Mouse (Mus musculus): ENCODE data around the gene Gm17545. TPM values are rescaled to one million over a fixed set of nuclear protein-coding genes. Genes with fewer than 3 reads are reported as not detected.
"Not testable (repeated sequence)": the region's sequence is repeated elsewhere in the genome, so short reads cannot be mapped to it uniquely, and the experiment has no call there.

The Gm17545 gene
- not detected for total RNA-seq (2021)
- long read RNA-seq, experiment 1 = 0 reads
- long read RNA-seq, experiment 2 = 0 reads

DNA sequence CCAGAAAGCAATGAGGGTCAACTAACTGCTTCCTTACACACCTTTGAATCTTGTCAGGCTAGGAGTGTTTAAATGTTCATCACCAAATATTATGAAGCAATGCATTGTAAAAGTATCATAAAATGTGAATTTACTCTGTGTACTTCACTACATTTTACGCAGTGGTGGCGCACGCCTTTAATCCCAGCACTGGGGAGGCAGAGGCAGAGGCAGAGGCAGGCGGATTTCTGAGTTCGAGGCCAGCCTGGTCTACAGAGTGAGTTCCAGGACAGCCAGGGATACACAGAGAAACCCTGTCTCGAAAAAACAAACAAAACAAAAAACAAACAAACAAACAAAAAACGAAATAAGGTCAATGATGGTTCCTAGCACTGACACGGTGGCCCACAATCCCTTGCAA lies at the start of gene Gm17545:
Gene Gm17545 (plus strand): TSS at position 301 of the 400 bp plus-strand sequence.
- DNase-seq; intact Hi-C loops (cut with DNase I): not testable (repeated sequence)

DNA sequence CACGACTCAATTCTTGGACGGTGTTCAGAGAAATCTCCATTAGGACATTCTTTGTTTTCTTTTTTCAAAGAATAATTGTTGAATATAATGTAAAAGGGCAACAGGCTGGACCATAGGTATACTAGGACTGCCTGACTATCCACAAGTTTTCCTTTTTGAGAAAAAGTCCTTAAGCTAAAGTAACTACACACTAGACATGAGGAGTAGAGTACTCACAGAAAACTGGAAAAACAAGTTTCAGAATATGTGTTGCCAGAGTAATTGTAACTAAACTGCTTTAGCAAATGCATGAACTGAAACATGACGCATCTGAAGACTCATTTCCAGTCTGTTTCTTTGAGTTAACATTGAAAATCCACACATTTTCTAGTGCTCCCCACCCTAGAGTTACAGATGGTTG lies 48.7 kb upstream of the Gm17545 start:
- DNase-seq = no peak
- intact Hi-C loops (cut with DNase I) = loop anchor here (5.0 kb wide), 1 partner anchor 248 kb away; the partner anchor contains the start of gene Pigyl

DNA sequence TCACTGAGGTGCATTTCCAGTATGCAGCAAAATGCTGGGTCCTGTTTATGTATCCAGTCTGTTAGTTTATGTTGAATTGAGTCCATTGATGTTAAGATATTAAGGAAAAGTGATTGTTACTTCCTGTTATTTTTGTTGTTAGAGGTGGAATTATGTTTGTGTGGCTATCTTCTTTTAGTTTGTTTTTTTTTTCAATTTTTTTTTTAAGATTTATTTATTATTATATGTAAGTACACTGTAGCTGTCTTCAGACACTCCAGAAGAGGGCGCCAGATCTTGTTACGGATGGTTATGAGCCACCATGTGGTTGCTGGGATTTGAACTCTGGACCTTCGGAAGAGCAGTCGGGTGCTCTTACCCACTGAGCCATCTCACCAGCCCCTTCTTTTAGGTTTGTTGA lies 46.5 kb upstream of the Gm17545 start:
- DNase-seq = not testable (repeated sequence)
- intact Hi-C loops (cut with DNase I) = loop anchor here (5.0 kb wide), 1 partner anchor 250 kb away; the partner anchor contains the start of gene Pigyl

DNA sequence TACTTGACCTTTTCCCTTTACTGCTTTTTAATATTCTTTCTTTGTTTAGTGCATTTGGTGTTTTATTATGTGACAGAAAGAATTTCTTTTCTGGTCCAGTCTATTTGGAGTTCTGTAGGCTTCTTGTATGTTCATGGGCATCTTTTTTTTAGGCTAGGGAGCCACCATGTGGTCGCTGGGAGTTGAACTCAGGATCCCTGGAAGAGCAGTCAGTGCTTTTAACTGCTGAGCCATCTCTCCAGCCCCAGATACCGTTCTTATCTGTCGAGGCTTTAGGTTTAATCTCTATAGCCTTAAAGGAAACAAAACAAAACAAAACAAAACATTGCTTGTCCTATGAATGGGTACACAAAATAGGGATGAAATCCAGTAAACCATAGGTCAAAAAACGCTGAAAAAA lies 45.7 kb upstream of the Gm17545 start:
- intact Hi-C loops (cut with DNase I) = loop anchor here (5.0 kb wide), 1 partner anchor 251 kb away; the partner anchor contains the start of gene Pigyl

DNA sequence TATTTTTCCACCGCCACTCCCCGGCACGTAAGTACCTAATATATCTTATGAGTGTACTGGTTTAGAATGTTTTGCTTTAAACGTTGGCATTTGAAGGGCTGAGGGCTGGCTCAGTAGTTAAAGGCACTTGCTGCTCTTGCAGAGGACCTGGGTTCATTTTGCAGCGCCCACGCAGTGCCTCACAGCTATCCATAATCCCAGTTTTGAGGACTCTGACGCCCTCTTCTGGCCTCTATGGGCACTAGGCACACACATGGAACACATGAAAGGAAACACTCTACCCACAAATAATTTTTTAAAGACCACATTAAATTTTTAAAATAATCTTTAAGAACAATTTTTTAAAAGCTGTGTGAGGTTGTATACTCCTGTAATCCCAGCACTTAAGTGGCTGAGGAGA lies 44.6 kb upstream of the Gm17545 start:
- DNase-seq = no peak
- intact Hi-C loops (cut with DNase I) = loop anchor here (5.0 kb wide), 1 partner anchor 252 kb away; the partner anchor contains the start of gene Pigyl

More for the DNA sequence above, 45.7 kb upstream of the Gm17545 start:
- not testable (repeated sequence) for DNase-seq

DNA sequence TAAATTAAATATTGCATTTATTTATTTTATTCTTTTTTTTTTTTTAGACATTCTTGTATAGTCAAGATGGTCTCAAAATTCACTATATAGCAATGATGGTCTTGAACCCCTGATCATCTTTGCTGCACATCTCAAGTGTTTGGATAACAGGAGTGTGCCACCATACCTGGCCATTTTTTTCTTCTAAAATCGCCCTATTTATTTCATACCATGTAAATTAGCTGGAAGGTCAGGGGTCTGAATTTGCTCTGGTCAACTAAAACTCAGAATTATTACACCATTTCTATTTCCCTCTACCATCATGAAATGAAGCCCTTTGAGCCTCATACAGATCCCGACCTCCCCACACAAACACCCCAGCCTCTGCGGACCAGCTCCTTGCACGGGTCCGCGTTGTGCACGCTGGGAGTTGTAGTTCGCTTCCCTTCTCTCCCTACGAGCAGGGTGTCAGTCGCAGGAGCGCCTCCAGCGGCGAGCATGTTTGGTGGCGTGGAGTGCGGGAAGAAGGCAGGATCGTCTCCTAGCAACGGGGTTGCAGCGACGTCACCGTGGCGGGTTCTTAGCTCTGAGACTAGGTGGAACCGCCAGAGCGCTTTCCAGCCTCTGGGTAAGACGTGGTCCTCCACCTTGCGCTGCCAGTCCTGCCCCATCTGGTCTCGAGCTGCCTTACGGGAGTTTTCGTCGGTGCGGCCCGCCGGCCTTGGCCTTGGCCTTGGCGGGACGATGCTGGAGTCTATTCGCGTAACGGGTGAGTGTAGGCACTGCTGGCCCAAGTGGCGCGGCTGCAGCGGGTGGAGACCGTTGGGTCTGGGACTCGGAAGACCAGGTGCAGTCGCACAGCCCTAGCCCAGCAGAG lies 42.9 kb upstream of the Gm17545 start, which contains the start of gene 9530077C05Rik:
Gene 9530077C05Rik (plus strand): TSS at position 512 of the 856 bp plus-strand sequence.
- peak; percentile 95 to 97 for DNase-seq
- intact Hi-C loops (cut with DNase I) = no loop called here

DNA sequence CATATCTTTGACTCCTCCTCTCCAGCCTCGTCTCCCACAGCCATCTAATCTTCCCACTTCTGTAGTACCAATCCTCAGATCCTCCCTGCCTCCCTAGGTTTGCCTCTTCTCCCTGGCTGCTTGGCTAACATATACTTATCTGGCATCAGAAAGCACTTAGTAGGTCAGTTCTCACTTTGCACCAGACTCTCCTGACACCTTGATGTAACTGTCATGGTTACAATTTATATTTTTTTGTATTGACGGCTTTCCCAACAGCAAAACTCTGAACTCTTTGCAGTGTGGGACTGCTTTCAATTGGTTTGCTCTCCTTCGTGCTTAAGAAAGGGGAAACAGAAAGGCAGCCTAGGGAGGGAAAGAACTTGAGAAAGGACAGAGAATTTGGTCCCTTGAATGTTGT lies 37.9 kb upstream of the Gm17545 start:
- intact Hi-C loops (cut with DNase I) = no loop called here

DNA sequence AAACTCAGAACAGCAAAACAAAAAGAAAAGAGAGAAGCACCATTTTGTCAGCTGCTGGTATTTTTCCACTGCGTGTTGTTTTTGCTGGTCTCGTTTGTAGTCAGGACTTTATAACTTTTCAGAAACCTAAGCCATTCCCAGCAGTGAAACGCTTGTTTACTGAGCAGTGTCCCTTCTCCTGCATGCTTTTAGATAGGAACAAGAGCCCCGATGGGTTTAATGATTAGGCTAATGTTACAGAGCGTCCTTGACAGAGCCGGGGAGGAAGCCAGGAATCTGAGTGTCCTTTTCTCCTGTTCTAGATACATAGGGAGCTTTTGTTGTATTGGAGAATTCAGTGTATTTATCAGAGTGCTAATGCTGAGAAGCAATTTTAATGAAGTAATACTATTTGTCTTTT lies 36.5 kb upstream of the Gm17545 start:
- no peak for DNase-seq
- intact Hi-C loops (cut with DNase I) = no loop called here

More for the DNA sequence above, 37.9 kb upstream of the Gm17545 start:
- no peak for DNase-seq

DNA sequence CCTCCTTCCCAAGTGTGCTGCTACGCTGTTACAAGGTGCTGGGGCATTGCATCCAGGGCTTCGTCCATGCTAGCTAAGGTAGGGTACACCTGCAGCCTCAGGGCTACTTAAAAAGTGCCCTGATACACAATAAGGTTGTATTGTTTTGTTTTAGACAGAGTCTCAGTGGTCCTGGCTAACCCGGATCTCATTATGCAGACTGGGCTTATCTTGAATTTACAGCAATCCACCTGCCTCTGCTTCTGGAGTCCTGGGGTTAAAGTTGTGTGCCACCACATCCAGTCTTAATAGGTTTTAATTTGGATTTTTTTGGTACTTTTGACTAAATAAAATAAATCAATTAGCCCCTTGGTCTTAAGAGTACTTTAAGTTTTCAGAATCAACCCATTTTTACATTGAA lies 34.2 kb upstream of the Gm17545 start:
- DNase-seq = no peak
- intact Hi-C loops (cut with DNase I) = no loop called here

DNA sequence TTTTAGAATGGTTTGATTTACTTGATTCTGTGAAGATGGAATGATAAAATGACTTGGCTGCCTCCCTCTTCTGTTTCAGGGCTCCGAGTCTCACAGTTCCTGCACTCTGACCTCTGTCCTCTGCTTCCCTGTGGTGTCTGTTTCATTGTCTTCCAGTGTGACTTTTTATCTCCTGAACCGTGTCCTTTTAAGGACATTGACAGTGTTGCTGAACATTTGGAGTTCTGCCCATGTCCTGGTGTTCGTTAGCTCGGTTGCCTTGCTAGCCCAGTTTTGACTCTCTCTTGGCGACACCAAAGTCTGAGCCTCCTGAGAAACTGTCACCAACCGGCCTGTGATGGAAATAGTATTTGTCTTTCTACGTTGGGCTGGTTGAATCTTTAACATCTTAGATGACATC lies 33.6 kb upstream of the Gm17545 start:
- intact Hi-C loops (cut with DNase I) = no loop called here

DNA sequence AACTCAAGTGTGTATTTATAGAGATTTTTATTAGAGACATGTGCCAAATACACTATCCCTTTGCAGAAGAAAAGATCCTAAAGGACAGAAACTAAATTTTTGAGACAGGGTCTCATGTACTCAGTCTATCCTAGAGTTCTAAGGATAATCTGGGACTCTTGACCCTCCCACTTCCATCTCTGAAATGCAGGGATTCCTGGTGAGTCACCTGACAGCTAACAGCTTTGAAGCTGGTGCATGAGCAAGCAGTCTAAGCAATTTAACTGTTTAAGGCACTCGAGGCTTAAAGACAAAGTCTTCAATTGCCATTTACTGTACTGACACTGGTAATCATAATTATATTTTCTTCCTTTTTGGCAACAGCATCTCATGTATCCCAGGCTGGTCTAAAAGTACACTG lies 31.5 kb upstream of the Gm17545 start:
- intact Hi-C loops (cut with DNase I) = no loop called here
- no peak for DNase-seq

More for the DNA sequence above, 33.6 kb upstream of the Gm17545 start:
- DNase-seq = peak in 1 of 2 experiments; percentile 15

DNA sequence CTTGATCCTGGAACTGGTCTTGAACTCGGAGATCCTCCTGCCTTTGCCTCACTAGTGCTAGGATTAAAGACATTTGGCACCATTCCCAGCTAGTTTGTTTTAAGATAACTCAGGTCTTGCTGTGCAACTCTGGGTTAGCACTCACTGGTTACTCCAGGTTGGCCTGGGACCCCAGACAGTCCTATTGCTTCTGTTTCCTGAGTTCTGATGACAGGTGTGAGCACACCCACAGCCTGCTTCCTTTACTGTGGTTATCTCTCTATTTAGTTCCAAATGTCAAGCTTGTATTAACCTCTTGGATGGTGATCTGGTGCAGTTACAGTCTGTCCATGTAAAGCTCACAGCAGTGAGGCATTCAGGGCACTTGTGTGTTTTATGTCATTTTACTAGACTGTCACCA lies 30.6 kb upstream of the Gm17545 start:
- intact Hi-C loops (cut with DNase I) = no loop called here
- DNase-seq = no peak

DNA sequence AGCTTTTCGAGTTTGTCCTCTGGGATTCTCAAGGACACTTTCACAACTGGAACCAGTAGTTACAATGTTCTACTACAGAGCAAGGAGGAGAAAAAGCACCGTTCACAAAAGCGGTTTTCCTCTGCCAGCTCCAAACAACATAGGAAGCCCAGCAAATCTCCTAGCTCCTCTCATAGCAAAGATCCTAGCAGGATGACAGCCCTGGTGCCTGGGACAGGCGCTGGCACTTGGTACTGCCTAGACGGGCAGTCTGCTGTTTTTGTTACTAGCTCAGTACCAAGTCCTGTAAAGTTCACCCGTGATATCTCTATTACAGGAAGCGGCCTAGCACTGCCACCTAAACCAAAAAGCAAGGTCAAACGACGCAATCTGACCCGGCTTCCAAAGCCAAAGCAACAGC lies 29.9 kb upstream of the Gm17545 start:
- intact Hi-C loops (cut with DNase I) = no loop called here
- no peak for DNase-seq

DNA sequence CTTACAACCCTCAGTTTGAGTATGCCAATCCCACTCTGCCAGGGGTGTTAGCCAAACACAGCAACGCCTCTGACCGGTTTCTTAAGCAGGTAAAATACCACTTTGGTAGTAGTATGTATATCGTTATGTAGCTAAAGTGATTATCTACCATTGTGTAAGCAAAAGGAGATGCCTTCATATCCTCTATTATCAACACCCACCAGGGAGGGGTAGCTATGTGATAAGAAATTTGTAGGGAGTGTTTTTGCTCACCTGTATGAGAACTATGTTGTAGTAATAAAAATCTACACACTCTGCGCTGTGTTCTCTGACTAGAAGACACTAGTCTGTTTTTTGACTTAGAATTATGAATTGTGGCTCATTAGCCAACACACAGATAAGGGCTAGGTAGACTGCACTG lies 29.4 kb upstream of the Gm17545 start:
- no peak for DNase-seq
- intact Hi-C loops (cut with DNase I) = no loop called here

DNA sequence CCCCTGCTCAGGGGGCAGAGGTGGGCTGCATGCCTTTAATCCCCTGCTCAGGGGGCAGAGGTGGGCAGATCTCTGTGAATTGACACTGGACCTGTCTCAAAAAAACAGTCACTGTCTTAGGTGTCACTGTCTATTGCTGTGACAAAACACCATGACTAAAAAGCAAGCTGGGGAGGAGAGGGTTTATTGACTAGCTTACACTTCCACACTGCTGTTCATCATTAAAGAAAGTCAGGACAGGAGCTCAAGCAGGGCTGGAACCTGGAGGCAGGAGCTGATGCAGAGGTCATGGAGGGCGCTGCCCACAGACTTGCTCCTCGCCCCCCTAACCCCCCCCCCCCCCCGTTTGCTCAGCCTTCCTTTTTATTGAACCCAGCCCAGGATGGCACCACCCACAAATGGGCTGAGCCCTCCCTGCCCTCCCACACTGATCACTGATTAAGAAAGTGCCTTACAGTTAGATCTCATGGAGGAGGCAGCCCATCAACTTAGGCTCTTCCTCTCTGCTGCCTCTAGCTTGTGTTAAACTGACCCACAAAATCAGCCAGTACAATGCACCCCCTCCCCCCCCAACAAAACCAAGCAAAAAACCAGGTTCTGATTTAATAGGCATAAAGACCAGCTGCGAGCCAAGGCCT lies 25.9 kb upstream of the Gm17545 start:
- DNase-seq = no peak
- intact Hi-C loops (cut with DNase I) = no loop called here

DNA sequence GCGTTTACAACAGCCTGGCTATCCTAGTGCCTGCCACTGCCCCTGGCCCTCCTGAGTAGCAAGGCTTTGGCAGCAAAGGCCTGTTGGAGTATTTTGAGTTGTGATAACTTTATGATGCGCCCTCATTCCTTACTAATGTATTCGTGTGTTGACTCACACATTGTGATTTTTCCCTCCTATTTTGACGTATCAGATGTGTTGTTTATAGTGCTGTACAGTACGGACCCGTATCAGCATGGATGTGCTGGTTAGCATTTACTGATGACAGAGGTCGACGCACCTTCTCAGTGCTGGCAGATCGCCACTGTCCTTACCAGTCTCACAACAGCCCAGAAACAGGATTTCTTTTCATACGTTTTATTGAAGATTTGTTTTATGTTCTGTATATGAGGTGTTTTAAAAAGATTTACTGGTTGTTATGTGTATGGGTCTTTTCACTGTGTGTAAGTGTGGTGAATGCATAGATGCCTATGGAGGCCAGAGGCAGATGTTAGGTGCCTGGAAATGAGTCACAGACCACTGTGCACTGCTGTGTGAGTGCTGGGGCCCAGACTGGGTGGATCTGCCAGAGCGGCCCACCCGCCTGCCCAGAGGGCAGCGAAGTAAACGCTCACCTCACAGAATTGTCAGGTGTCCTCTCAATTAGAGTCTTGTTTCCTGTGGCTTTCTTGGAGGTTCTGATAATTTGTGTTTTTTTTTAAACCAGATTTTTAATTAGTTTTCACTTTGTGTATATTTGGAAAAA lies 25.3 kb upstream of the Gm17545 start:
- DNase-seq = no peak
- intact Hi-C loops (cut with DNase I) = no loop called here

DNA sequence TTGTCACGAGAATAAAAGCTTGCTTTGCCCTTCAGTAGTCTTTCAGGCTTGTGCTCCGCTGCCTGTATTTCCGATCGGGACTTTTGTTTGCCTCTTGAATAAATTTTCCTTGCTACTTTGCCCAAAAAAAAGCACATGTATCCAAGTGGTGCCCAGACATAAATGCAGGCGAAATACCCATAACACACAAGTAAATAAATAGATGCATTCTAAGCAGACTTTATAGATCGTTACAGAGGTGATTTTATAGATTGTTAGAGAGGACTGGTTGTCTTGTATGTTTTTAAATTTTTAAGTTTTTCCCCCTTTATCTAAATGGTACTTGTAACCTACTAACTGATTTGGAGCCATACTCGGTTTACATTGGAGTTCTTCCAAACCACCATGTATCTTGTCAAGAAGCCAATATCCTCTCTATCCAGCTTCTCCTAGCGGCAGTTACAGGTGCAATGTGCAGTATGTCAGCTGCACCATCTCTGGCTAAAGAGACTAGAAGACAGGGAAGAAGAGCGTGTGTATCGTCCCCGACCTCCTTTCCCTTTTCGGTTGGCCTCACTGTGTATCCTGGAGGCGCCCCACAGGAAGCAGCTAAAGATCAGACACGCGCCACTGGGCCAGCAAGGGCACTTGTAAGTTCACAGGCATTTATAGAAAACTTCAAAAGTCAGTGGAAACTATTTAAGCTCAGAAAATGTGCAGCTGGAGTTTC lies 24.4 kb upstream of the Gm17545 start:
- DNase-seq = no peak
- intact Hi-C loops (cut with DNase I) = no loop called here

DNA sequence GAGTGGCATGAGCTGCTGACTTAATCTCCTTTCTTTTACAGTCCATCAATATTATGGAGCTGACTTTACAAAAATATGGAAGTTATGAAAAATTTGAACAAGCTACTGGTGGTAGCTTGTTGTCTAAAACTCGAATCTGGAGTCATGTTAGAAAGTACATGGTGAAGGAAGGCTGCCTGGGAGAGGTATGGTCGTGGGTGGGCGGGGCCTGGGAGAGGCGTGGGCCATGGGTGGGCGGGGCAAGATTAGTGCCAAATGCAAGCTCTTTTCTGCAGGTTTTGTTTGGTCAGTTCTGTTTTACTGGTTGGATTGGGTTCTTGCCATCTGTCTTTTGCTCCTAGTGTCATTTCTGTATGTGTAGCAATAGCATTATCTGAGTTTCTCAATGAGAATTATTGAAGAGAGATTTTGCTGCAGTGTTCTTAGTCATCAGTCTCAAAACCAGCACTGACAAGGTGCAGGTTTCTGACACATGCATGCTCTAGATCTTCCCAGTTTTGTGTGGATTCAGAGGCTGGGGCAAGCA lies 23.7 kb upstream of the Gm17545 start:
- no peak for DNase-seq
- intact Hi-C loops (cut with DNase I) = no loop called here

DNA sequence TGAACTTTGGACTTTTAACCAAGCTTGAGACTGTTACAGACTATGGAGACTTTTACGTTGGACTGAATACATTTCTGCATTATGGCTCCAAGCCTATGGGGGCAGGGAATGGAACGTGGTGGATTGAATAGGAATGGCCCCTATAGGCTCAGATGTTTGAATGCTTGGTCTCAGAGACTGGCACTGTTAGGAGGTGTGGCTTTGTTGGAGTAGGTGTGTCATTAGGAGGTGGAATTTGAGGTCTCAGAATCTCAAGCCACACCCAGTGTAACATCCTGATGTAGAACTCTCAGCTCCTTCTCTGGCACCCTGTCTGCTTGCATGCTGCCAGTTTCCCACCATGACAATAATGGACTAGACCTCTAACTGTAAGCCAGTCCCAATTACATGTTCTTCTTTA lies 20.9 kb upstream of the Gm17545 start:
- DNase-seq = no peak
- intact Hi-C loops (cut with DNase I) = no loop called here

DNA sequence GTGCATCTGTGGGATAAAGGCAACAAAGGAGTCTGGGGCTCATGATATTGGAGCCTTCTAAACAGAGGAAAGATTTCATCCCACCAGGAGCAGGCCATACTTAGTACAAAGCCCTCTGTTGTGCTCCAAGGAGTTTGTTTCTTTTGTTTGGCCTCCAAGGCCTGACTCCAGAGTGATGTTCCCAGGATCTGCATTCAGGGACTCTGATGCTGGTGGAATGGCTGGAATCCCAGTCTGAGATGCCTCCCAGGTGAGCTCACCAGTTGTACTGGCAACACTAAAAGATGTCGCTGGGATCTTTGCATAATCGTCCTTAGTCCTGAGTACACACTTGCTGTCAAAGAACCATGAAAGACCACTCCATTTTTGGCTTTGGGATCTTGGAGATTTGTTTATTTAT lies 20.0 kb upstream of the Gm17545 start:
- intact Hi-C loops (cut with DNase I) = no loop called here

More for the DNA sequence above, 20.0 kb upstream of the Gm17545 start:
- DNase-seq = no peak
